Comparison of ENCODE assay signal across 11 mouse cellular contexts in the genomic region with DNA sequence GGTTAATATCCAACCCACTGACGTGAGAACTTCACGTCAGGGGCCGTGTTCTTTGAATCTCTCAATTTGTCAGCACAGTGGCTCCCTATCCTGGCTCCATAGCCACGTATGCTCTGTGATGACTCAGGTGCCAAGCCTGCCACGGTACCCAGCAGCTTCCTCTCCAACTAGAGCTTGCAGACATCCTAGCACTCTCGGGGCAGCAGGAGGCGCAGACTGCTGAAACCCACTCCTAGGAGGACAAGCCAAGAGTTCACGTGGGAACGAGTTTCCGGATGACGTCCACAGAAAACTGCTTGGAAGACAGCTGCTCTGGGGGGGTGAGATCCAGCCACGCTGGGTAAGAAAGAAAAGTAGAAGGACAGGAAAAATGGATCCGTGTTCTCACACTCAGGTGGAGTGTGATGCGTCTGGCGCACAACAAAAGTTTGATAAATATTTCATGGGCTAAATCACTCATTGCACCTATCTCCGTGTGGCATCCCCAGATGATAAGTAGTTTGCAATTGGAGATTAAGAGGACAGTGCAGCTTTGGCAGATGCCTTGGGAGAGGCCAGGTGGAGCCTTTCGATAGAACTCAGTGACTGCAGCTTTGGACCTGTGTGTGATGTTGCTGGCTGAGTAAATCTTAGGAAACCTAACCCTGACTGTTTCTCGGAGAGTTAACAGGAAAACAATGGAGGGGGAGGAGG. TPM values are rescaled to one million over a fixed set of nuclear protein-coding genes. Genes with fewer than 3 reads are reported as not detected.
DNase-seq lines count a peak whose midpoint lies in the region; ATAC-seq lines count a peak whose summit lies in the region.
"Had no signal": no experiment of that assay in that cellular context is flagged by ENCODE, and none has a peak within 500 bp of the region (broad histone marks: within the 10 kb centered on the region; RNA-seq: fewer than 3 reads in every experiment).

No protein-coding gene starts in this region.

- 65% methylated on average over 18 of the region's 18 CpGs for WGBS in hindbrain, embryonic 13.5 days
- 75% methylated on average over 18 of the region's 18 CpGs for WGBS in hindbrain, embryonic 11.5 days
- 62% methylated on average over 18 of the region's 18 CpGs for WGBS in embryonic facial prominence, embryonic 12.5 days

- H3K4me2 ChIP-seq in hindbrain, embryonic 13.5 days: no peak overlapping the region
- no peak overlapping the region for H3K4me2 ChIP-seq in hindbrain, embryonic 11.5 days (replicated peaks; ENCODE audit: low read depth, low read length)
- no peak overlapping the region; the same call in 1 of the 2 replicates for H3K4me2 ChIP-seq in embryonic facial prominence, embryonic 12.5 days (replicated peaks)
- H3K4me2 ChIP-seq: liver, embryonic 15.5 days had no signal

- no peak overlapping the region for H3K9ac ChIP-seq in hindbrain, embryonic 13.5 days
- H3K9ac ChIP-seq in hindbrain, embryonic 11.5 days (ENCODE audit: low read depth, low read length): no peak overlapping the region
- no peak overlapping the region for H3K9ac ChIP-seq in embryonic facial prominence, embryonic 12.5 days
- H3K9ac ChIP-seq: liver, embryonic 15.5 days had no signal

- ATAC-seq in hindbrain, embryonic 13.5 days (ENCODE audit: low FRiP score): no peak
- ATAC-seq in hindbrain, embryonic 11.5 days (ENCODE audit: low FRiP score): no peak
- ATAC-seq in embryonic facial prominence, embryonic 12.5 days (ENCODE audit: insufficient number of reproducible peaks, insufficient read depth, low FRiP score, low TSS enrichment): no peak

- H3K4me3 ChIP-seq in hindbrain, embryonic 13.5 days: no peak overlapping the region
- no peak overlapping the region for H3K4me3 ChIP-seq in hindbrain, embryonic 11.5 days (ENCODE audit: low read depth, low read length)
- H3K4me3 ChIP-seq in embryonic facial prominence, embryonic 12.5 days: no peak overlapping the region
- H3K4me3 ChIP-seq: erythroblast, embryonic 14.5 days; liver, embryonic 15.5 days had no signal

- H3K27ac ChIP-seq in hindbrain, embryonic 13.5 days: peak overlapping the region; percentile 1; the same call in 1 of the 2 replicates
- H3K27ac ChIP-seq in hindbrain, embryonic 11.5 days (ENCODE audit: low read depth, low read length): no peak overlapping the region
- peak overlapping the region; percentile 75 for H3K27ac ChIP-seq in embryonic facial prominence, embryonic 12.5 days
- H3K27ac ChIP-seq: liver, embryonic 15.5 days had no signal

- no peaks in the 10 kb centered on the region for H3K9me3 ChIP-seq in hindbrain, embryonic 13.5 days
- H3K9me3 ChIP-seq in hindbrain, embryonic 11.5 days (ENCODE audit: control insufficient read depth, low read length): no peaks in the 10 kb centered on the region
- no peaks in the 10 kb centered on the region for H3K9me3 ChIP-seq in embryonic facial prominence, embryonic 12.5 days
- H3K9me3 ChIP-seq: liver, embryonic 15.5 days had no signal

- no peaks in the 10 kb centered on the region for H3K36me3 ChIP-seq in hindbrain, embryonic 13.5 days
- H3K36me3 ChIP-seq in hindbrain, embryonic 11.5 days (ENCODE audit: control insufficient read depth, insufficient read depth, low read length): no peaks in the 10 kb centered on the region
- H3K36me3 ChIP-seq in embryonic facial prominence, embryonic 12.5 days: peaks cover 6% of the 10 kb centered on the region; the same call in 1 of the 2 replicates
- H3K36me3 ChIP-seq: liver, embryonic 15.5 days had no signal

- DNase-seq in hindbrain, embryonic 11.5 days (ENCODE audit: low spot score): no peak
- DNase-seq in kidney, adult 8-10 months: peak; percentile 17 to 23
- DNase-seq in lung, postnatal 14 days: peak; percentile 17
- no peak for DNase-seq in adrenal gland, postnatal 36 days
- no peak for DNase-seq in spleen, postnatal 14 days (ENCODE audit: low spot score in 2 of 2)
- no peak for DNase-seq in testis, postnatal 10 days (ENCODE audit: low spot score)

- peaks cover 25% of the 10 kb centered on the region for H3K4me1 ChIP-seq in hindbrain, embryonic 13.5 days (replicated peaks)
- no peaks in the 10 kb centered on the region; the same call in 1 of the 2 replicates for H3K4me1 ChIP-seq in hindbrain, embryonic 11.5 days (replicated peaks; ENCODE audit: control insufficient read depth, insufficient read depth, low read length)
- H3K4me1 ChIP-seq in embryonic facial prominence, embryonic 12.5 days: peaks cover 19% of the 10 kb centered on the region
- H3K4me1 ChIP-seq: liver, embryonic 15.5 days had no signal

- no peaks in the 10 kb centered on the region for H3K27me3 ChIP-seq in hindbrain, embryonic 13.5 days
- H3K27me3 ChIP-seq in hindbrain, embryonic 11.5 days (ENCODE audit: control insufficient read depth, insufficient read depth, low read length): no peaks in the 10 kb centered on the region
- no peaks in the 10 kb centered on the region for H3K27me3 ChIP-seq in embryonic facial prominence, embryonic 12.5 days
- H3K27me3 ChIP-seq: liver, embryonic 15.5 days had no signal

RNA-seq across cellular contexts. Expression of a gene that starts 31.6 kb away (rescaled TPM):
- polyA plus RNA-seq in hindbrain, embryonic 13.5 days (2015; fragmentation: Nextera tagmentation; extraction: Ambion mirVana): 46.6 and 47.1 TPM in 2 replicates
- 44.1 and 45.6 TPM in 2 replicates for polyA plus RNA-seq in hindbrain, embryonic 11.5 days (2014; fragmentation: Nextera tagmentation; extraction: Ambion mirVana)
- 75.9 and 81.8 TPM in 2 replicates for polyA plus RNA-seq in embryonic facial prominence, embryonic 12.5 days (2016; fragmentation: Nextera tagmentation; extraction: Ambion mirVana)
- 1 to 10 TPM; 5.2 to 6.9 TPM for total RNA-seq in adrenal gland, postnatal 36 days (2021)
- polyA plus RNA-seq: erythroblast, embryonic 14.5 days had no signal

RNA-seq across cellular contexts. Expression of a gene that starts 46.9 kb away (rescaled TPM):
- polyA plus RNA-seq in hindbrain, embryonic 13.5 days (2015; fragmentation: Nextera tagmentation; extraction: Ambion mirVana): not detected in 2 replicates
- not detected in 2 replicates for polyA plus RNA-seq in hindbrain, embryonic 11.5 days (2014; fragmentation: Nextera tagmentation; extraction: Ambion mirVana)
- polyA plus RNA-seq in embryonic facial prominence, embryonic 12.5 days (2016; fragmentation: Nextera tagmentation; extraction: Ambion mirVana): not detected in 2 replicates
- not detected for total RNA-seq in adrenal gland, postnatal 36 days (2021)
- polyA plus RNA-seq: erythroblast, embryonic 14.5 days; liver, embryonic 15.5 days; spleen, adult 2 months had no signal

Comparison
In these comparisons a context has a peak if more than half of its experiments do, and no peak if none do; other contexts are left out.
1. DNase-seq: peak in kidney, adult 8-10 months (2 of 2) and lung, postnatal 14 days (single experiment); none in hindbrain, embryonic 11.5 days (single experiment), adrenal gland, postnatal 36 days (0 of 2), spleen, postnatal 14 days (0 of 2) and testis, postnatal 10 days (single experiment).